Mouse (Mus musculus) heart, adult 2 months (tissue): Measurements from ENCODE around the gene Mindy1.

Experiments used
- CTCF ChIP-seq: fragments of 200-600 bp; IDR thresholded peaks from 2 replicates; pipeline ENCODE4 v1.8.1; 2022; ENCODE audit warnings: antibody characterized with exemption, mild to moderate bottlenecking, moderate library complexity
- EP300 ChIP-seq: fragments of 200-500 bp; IDR thresholded peaks from 2 replicates; pipeline ENCODE4 v1.6.1; 2011; ENCODE audit warnings: low read depth, low read length, control low read depth; ENCODE audit not compliant: insufficient read depth
- POLR2A ChIP-seq: fragments of 200-500 bp; IDR thresholded peaks from 2 replicates; pipeline ENCODE4 v1.6.1; 2011; ENCODE audit warnings: mild to moderate bottlenecking, low read depth, low read length, control low read depth; ENCODE audit not compliant: insufficient read depth

DNA sequence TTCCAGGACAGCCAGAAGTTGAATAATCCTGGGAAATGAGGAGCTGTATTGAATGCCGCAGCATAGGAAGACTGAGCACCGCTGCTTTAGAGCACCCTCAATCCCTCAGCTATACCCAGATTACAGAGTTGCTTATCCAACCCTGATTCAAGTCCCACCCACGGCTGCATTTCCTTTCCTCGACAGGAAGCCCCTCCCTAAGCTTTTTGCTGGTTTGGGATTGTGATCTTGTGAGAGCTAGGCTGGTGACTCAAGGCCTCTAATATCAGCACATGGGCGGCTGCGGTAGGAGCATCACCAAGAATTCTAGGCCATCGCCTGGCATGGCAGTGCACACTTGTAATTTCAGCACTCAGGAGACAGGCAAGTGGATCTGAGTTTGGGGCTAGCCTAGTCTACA, 5.4 kb downstream of the Mindy1 start:
- TF ChIP-seq CTCF (no peak), POLR2A (peak; percentile 47; the same call in 1 of the 2 replicates), EP300 (no peak)
